Mouse (Mus musculus): ENCODE results near the gene Olfr1369-ps1. TPM values are rescaled to one million over a fixed set of nuclear protein-coding genes. Genes with fewer than 3 reads are reported as not detected.
"Not testable (repeated sequence)": the region's sequence is repeated elsewhere in the genome, so short reads cannot be mapped to it uniquely, and the experiment has no call there.

Gene Olfr1369-ps1
- total and polyA plus RNA-seq, 3 experiments = 0.23 TPM; not detected in 2

DNA sequence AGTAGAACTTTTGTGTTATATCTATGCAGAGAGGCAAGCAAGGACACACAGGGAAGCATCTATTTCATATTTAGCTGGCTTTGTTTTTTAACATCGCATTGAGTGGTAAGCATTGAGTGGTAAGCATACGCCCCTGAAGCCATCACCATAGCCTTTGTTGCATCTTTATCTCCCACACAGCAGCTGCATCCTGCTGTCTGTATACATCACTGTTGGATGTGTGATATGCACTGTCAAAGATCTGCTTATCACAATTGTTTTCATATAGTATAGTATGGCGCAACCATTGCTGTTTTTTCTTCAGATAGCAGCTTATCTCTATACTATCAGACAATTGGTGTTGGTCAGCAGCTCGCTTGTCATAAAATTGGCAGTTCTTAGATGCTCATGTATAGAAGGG is 2.8 kb downstream of the Olfr1369-ps1 start:
- Histone ChIP-seq H3K4me3 (ENCODE audit: low read depth, low read length) (no peak overlapping the region), H3K27me3 (ENCODE audit: insufficient read depth, low read length) (no peaks in the 10 kb centered on the region), H3K4me1 (ENCODE audit: insufficient read depth, low read depth, low read length) (peaks cover 21% of the 10 kb centered on the region), H3K36me3 (replicated peaks) (no peaks in the 10 kb centered on the region), H3K9me3 (replicated peaks) (no peaks in the 10 kb centered on the region)
- DNase-seq (ENCODE audit: low spot score) (no peak), ATAC-seq (ENCODE audit: extremely low read depth, insufficient number of reproducible peaks, low FRiP score, poor library complexity, severe bottlenecking) (peak; percentile 99)
- TF ChIP-seq TAL1 (conservative IDR thresholded peaks at IDR 0.05; ENCODE audit: low read depth, low read length) (peak; percentile 98), GATA2 (IDR thresholded peaks at IDR 0.05; ENCODE audit: borderline replicate concordance, low read depth, low read length) (no peak)

GRCm38 (mm10) chr13:21129339-21129738 is 18.1 kb downstream of the Olfr1369-ps1 start, which contains the start of gene Olfr263:
Gene Olfr263 (plus strand): TSS chr13:21129639.
- DNase-seq (ENCODE audit: low spot score); H3K36me3 ChIP-seq (replicated peaks); H3K9me3 ChIP-seq (replicated peaks); H3K4me1 ChIP-seq (ENCODE audit: insufficient read depth, low read depth, low read length); H3K27me3 ChIP-seq (ENCODE audit: insufficient read depth, low read length); ATAC-seq (ENCODE audit: extremely low read depth, insufficient number of reproducible peaks, low FRiP score, poor library complexity, severe bottlenecking); H3K4me3 ChIP-seq (ENCODE audit: low read depth, low read length): not testable (repeated sequence)

GRCm38 (mm10) chr13:21142421-21142820 is 31.1 kb downstream of the Olfr1369-ps1 start:
- H3K4me3 ChIP-seq (ENCODE audit: low read depth, low read length) = no peak overlapping the region
- DNase-seq (ENCODE audit: low spot score) (no peak), ATAC-seq (ENCODE audit: extremely low read depth, insufficient number of reproducible peaks, low FRiP score, poor library complexity, severe bottlenecking) (no peak)
- peaks cover 6% of the 10 kb centered on the region; the same call in 1 of the 2 replicates for H3K4me1 ChIP-seq (ENCODE audit: insufficient read depth, low read depth, low read length)
- TF ChIP-seq CTCF (IDR thresholded peaks at IDR 0.05; ENCODE audit: low read depth, low read length) (peak; percentile 9; the same call in 1 of the 2 replicates), GATA2 (IDR thresholded peaks at IDR 0.05; ENCODE audit: borderline replicate concordance, low read depth, low read length) (no peak)
- no peaks in the 10 kb centered on the region for H3K27me3 ChIP-seq (ENCODE audit: insufficient read depth, low read length)
- H3K9me3 ChIP-seq (replicated peaks) = no peaks in the 10 kb centered on the region
- no peaks in the 10 kb centered on the region for H3K36me3 ChIP-seq (replicated peaks)

DNA sequence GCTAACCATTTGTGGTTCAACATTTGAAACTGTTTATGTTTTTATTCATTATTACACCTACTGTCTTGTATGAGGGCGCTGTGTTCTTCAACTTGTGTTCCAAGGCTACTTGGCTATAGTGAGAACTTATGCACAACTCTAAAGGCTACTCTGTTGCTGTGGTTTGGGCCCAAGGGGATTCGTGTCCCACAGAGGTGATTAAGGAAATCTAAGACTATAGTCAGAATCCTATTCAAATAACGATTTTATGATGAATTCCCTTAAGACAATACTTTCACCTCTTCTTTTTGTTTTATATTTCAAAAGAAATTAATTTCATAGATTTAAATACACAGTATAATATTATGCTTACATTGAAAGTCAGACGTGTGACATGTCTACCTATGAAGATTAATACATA is 34.5 kb downstream of the Olfr1369-ps1 start, which contains the start of gene Olfr1368:
Olfr1368 (minus strand) TSS at position 101 of the 400 bp plus-strand sequence.
- Histone ChIP-seq H3K36me3 (replicated peaks) (no peaks in the 10 kb centered on the region), H3K4me1 (ENCODE audit: insufficient read depth, low read depth, low read length) (peaks cover 6% of the 10 kb centered on the region; the same call in 1 of the 2 replicates), H3K27me3 (ENCODE audit: insufficient read depth, low read length) (peaks cover 5% of the 10 kb centered on the region; the same call in 1 of the 2 replicates), H3K4me3 (ENCODE audit: low read depth, low read length) (no peak within 1 kb of the TSS), H3K9me3 (replicated peaks) (no peaks in the 10 kb centered on the region)
- TF ChIP-seq GATA1 (IDR thresholded peaks at IDR 0.05; ENCODE audit: borderline replicate concordance, low read length) = no peak
- TF ChIP-seq POLR2AphosphoS5 (IDR thresholded peaks at IDR 0.05; ENCODE audit: insufficient replicate concordance, low read depth, low read length) = no peak
- TF ChIP-seq CTCF (IDR thresholded peaks at IDR 0.05; ENCODE audit: low read depth, low read length) = no peak
- TF ChIP-seq TAL1 (conservative IDR thresholded peaks at IDR 0.05; ENCODE audit: low read depth, low read length) = no peak
- TF ChIP-seq GATA2 (IDR thresholded peaks at IDR 0.05; ENCODE audit: borderline replicate concordance, low read depth, low read length) = no peak
- ATAC-seq (ENCODE audit: extremely low read depth, insufficient number of reproducible peaks, low FRiP score, poor library complexity, severe bottlenecking) = no peak
- no peak for DNase-seq (ENCODE audit: low spot score)

DNA sequence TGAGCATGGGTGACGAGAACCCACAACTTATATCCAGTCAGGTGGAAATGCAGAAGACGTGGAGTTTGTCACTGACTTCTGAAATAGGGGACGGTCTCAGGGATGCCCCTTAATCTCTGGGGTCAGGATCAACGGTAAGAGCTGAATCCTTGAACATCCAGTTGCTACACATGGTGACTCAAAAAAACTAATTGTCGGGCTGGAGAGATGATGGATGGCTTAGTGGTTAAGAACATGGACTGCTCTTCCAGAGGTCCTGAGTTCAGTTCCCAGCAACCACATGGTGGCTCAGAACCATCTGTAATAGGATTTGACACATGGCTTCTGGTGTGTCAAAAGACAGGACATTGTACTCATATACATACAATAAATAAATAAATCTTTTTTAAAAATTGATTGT is 44.6 kb downstream of the Olfr1369-ps1 start:
- DNase-seq (ENCODE audit: low spot score) (no peak), ATAC-seq (ENCODE audit: extremely low read depth, insufficient number of reproducible peaks, low FRiP score, poor library complexity, severe bottlenecking) (no peak)
- TF ChIP-seq TAL1 (conservative IDR thresholded peaks at IDR 0.05; ENCODE audit: low read depth, low read length) = no peak
- TF ChIP-seq GATA1 (IDR thresholded peaks at IDR 0.05; ENCODE audit: borderline replicate concordance, low read length) = no peak
- TF ChIP-seq GATA2 (IDR thresholded peaks at IDR 0.05; ENCODE audit: borderline replicate concordance, low read depth, low read length) = no peak
- no peak for TF ChIP-seq CTCF (IDR thresholded peaks at IDR 0.05; ENCODE audit: low read depth, low read length)
- no peak for TF ChIP-seq POLR2AphosphoS5 (IDR thresholded peaks at IDR 0.05; ENCODE audit: insufficient replicate concordance, low read depth, low read length)
- Histone ChIP-seq H3K36me3 (replicated peaks) (no peaks in the 10 kb centered on the region), H3K4me3 (ENCODE audit: low read depth, low read length) (no peak overlapping the region), H3K4me1 (ENCODE audit: insufficient read depth, low read depth, low read length) (peaks cover 26% of the 10 kb centered on the region), H3K9me3 (replicated peaks) (no peaks in the 10 kb centered on the region), H3K27me3 (ENCODE audit: insufficient read depth, low read length) (peaks cover 33% of the 10 kb centered on the region)

DNA sequence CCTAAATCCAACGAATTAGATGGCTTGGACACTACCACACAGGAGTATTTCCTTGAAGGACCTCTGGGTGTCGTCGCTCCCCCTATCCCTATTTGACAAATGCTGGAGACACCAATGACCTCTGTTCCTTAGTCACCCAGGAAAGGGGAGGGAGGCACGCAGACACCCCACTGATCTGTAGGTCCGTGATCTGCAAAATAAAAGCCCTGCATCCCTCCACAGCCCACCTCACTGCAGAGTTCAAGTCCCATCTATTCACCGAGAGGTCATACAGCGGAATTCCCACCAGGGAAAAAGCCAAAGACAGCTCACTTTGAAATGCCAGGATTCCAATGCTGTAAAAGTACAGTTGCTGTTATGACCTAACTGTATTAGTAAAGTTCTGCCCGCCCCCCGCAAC is 46.8 kb downstream of the Olfr1369-ps1 start:
- ATAC-seq (ENCODE audit: extremely low read depth, insufficient number of reproducible peaks, low FRiP score, poor library complexity, severe bottlenecking) (no peak), DNase-seq (ENCODE audit: low spot score) (no peak)
- Histone ChIP-seq H3K9me3 (replicated peaks) (no peaks in the 10 kb centered on the region), H3K36me3 (replicated peaks) (no peaks in the 10 kb centered on the region), H3K27me3 (ENCODE audit: insufficient read depth, low read length) (peaks cover 29% of the 10 kb centered on the region), H3K4me3 (ENCODE audit: low read depth, low read length) (no peak overlapping the region), H3K4me1 (ENCODE audit: insufficient read depth, low read depth, low read length) (peaks cover 35% of the 10 kb centered on the region)
- TF ChIP-seq GATA2 (IDR thresholded peaks at IDR 0.05; ENCODE audit: borderline replicate concordance, low read depth, low read length) (no peak), GATA1 (IDR thresholded peaks at IDR 0.05; ENCODE audit: borderline replicate concordance, low read length) (no peak), POLR2AphosphoS5 (IDR thresholded peaks at IDR 0.05; ENCODE audit: insufficient replicate concordance, low read depth, low read length) (no peak), CTCF (IDR thresholded peaks at IDR 0.05; ENCODE audit: low read depth, low read length) (no peak), TAL1 (conservative IDR thresholded peaks at IDR 0.05; ENCODE audit: low read depth, low read length) (no peak)

DNA sequence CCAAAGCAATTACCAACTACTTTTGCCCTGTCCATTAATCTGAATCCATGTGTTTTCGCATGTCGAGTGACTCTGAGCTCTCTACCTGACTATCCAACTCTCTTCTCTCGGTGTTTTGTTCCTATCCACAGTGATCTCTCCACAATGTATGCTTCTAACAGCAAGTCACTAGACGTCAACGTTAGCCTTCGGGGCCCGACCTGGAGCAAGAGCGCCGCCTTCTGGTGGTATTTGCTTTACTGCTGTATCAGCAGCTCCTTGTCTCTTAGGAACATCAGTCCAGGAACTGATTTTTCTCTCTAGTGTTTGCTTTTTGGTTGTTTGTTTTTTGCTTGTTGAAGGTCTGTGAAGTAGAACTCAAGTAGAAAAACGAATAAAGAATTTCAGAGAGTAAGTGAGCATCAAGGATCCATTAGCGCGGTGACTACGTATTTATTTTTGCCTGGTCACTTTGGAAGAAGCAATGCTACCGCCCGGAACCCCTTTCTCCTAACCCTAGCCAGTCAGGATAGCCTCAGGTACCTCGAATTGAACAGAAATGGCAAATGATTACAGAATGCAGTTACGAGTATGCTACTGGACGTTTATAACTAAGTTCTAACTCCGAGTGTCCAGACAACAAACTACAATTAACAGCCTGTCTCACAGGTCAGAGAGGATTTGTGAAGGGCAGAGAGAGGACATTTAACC is 47.6 kb downstream of the Olfr1369-ps1 start:
- peak; percentile 37 for DNase-seq (ENCODE audit: low spot score)
- TF ChIP-seq CTCF (IDR thresholded peaks at IDR 0.05; ENCODE audit: low read depth, low read length) (peak; percentile 47; the same call in 1 of the 2 replicates), GATA1 (IDR thresholded peaks at IDR 0.05; ENCODE audit: borderline replicate concordance, low read length) (no peak)
- Histone ChIP-seq H3K27me3 (ENCODE audit: insufficient read depth, low read length) (peaks cover 29% of the 10 kb centered on the region), H3K4me3 (ENCODE audit: low read depth, low read length) (peak overlapping the region; percentile 66), H3K36me3 (replicated peaks) (no peaks in the 10 kb centered on the region), H3K4me1 (ENCODE audit: insufficient read depth, low read depth, low read length) (peaks cover 39% of the 10 kb centered on the region), H3K9me3 (replicated peaks) (no peaks in the 10 kb centered on the region)
- peak; percentile 52; the same call in 1 of the 2 replicates for ATAC-seq (ENCODE audit: extremely low read depth, insufficient number of reproducible peaks, low FRiP score, poor library complexity, severe bottlenecking)
